Mouse (Mus musculus): ENCODE data around the gene Gm10320.

Gm10320 gene

GRCm38 (mm10) chr13:98461467-98461866 is 30.3 kb downstream of the Gm10320 start:
- DNase-seq (ENCODE audit: low spot score): no peak

- DNase-seq (ENCODE audit: low spot score): peak; percentile 65
These were observed 35.4 kb downstream of the Gm10320 start for GRCm38 (mm10) chr13:98456398-98456797.

GRCm38 (mm10) chr13:98455646-98456045 is 36.2 kb downstream of the Gm10320 start:
- DNase-seq (ENCODE audit: low spot score): no peak

GRCm38 (mm10) chr13:98454224-98454967 is 37.4 kb downstream of the Gm10320 start:
- no peak for DNase-seq (ENCODE audit: low spot score)

GRCm38 (mm10) chr13:98453146-98453545 is 38.7 kb downstream of the Gm10320 start:
- DNase-seq (ENCODE audit: low spot score): no peak

- no peak for DNase-seq (ENCODE audit: low spot score)
These were observed 43.1 kb downstream of the Gm10320 start for GRCm38 (mm10) chr13:98448696-98449095.

GRCm38 (mm10) chr13:98447741-98448140 is 44.1 kb downstream of the Gm10320 start:
- DNase-seq (ENCODE audit: low spot score): no peak

DNA sequence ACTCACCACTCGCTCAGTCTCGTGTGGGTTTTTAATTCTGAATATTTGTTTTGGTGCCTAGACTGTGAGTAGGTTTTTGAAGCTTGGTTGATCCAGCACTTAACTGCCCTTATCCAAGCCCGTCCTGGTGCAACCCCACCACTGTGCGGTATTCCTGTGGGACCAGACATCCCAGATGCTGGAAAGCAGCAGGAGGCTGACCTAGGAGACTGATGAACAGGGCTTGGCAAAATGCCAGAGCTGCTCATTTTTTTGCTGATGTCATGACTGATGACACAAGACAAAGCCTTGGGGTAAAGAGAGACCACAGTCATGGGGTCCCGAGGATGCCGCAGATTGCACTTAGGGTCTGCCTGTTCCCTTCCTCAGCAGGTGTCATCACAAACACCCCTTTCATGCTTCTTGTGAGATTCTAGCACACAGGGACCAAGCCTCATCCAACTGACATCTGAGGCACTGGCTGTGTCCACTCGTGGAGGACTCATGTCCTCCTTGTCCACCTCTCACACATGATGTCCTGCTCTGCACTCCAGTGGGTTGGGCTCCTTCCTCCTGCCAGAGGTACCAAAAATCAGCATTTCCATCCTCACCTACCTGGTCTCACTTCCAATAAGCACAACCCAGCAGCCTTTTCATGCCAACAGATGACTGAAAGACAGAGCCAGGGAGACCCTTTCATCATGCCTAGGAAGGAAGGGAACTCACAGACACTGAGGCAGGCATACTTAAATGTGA is 46.2 kb downstream of the Gm10320 start:
- peak; percentile 52 for DNase-seq (ENCODE audit: low spot score)

DNA sequence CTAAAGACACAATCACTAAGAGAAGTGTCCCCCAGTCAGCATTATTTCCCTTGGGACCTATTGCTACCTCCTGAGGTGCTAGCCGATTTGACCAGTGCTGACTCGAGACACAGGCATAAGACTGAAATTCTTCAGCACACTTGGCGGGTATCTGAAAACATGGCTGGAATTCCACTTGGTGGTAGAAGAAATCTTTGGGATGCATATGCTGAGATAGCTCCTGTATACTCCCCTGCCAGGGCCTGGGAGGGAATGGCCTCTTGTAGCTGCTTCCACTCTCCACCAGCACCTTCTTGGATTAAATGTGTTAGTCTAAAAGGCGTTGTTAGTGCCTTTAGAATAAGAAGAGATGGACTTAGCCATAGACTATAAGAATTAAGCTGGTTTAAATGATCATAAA is 50.8 kb downstream of the Gm10320 start:
- DNase-seq (ENCODE audit: low spot score): no peak

DNA sequence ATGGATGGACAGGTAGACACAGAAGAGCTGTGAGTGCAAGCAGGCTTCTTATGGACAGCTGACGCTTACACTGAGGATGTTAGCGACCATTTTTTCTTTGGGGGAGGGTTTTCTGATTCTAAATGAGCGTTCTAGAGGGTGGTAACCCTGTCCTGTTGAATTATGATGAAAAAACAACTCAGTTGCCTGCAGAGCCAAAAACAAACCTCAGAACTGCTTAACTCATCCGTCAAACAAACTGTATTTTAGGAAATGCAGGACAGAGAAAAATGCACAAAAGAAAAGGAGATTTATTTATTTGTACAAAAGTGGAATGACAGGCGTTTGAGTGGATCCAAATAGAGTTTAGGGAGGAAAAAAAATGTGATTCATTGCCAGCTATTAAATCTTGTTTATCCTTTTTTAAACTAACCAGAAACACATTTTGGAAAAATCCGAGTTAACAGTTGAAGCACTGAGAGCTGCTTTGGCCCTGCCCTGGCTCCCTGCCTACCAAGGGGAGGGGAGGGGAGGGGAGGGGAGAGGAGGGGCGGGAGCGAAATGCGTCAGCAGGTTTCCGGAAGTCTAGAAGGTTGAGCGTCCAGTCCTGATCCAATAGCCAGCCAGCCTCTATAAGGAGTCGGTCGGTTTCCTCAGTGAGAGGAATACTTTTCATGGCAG is 51.4 kb downstream of the Gm10320 start:
- DNase-seq (ENCODE audit: low spot score): no peak

Data from MN1 (cell line).